Mouse (Mus musculus) neural tube, postnatal 0 days (tissue): Measurements from ENCODE around the gene 1700001F09Rik. TPM values are rescaled to one million over a fixed set of nuclear protein-coding genes. Genes with fewer than 3 reads are reported as not detected.

Experiments
- polyA plus RNA-seq: library from polyadenylated mRNA; unstranded; fragments of >200 nt; fragmentation: Nextera tagmentation; extraction: Ambion mirVana; gene quantifications from 2 replicates; pipeline ENCODE4 v1.2.1, GENCODE M21; 2015

1700001F09Rik gene
- polyA plus RNA-seq, result not detected in 2 replicates

GRCm38 (mm10) chr14:43347711-43348110 is at the start of gene 1700001F09Rik:
TSS of gene 1700001F09Rik (minus strand) at chr14:43347811.

GRCm38 (mm10) chr14:43293503-43293902 is 54.1 kb downstream of the 1700001F09Rik start, which contains the start of gene Gm8127:
TSS of gene Gm8127 (minus strand) at chr14:43293832.

Other genes starting within 250 kb of the 1700001F09Rik start
- 0.52 and 0.57 TPM in 2 replicates for gene Gm8104, start 247.2 kb downstream of the 1700001F09Rik start, polyA plus RNA-seq
- 0.13 and 0.14 TPM in 2 replicates for gene Gm7233, start 167.9 kb downstream of the 1700001F09Rik start, polyA plus RNA-seq
- gene Gm8122, start 112.5 kb downstream of the 1700001F09Rik start, polyA plus RNA-seq, result not detected in 2 replicates
- not detected in 2 replicates for gene Gm8126, start 89.2 kb downstream of the 1700001F09Rik start, polyA plus RNA-seq
- gene Gm9732, start 72.8 kb downstream of the 1700001F09Rik start, polyA plus RNA-seq, result not detected in 2 replicates
- not detected in 2 replicates for gene Gm8127, start 54.0 kb downstream of the 1700001F09Rik start, polyA plus RNA-seq
- gene Gm8138, start 68.5 kb upstream of the 1700001F09Rik start, polyA plus RNA-seq, result not detected in 2 replicates
- not detected in 2 replicates for gene Gm5799, start 195.8 kb upstream of the 1700001F09Rik start, polyA plus RNA-seq
- not detected in 2 replicates for gene Gm17654, start 231.3 kb upstream of the 1700001F09Rik start, polyA plus RNA-seq